Mouse (Mus musculus) liver, postnatal 0 days (tissue): ENCODE measurements at regions not wholly inside any gene's neighbourhood (a gene's known extent, or its start where the extent isn't known, plus 50 kb on each side); places are given as distances from the start of the nearest gene placed in this dataset.

Experiments used
- CTCF ChIP-seq: sonication (generic); IDR thresholded peaks from 2 replicates; pipeline ENCODE4 v1.5.1; 2016; ENCODE audit warnings: antibody characterized with exemption, low read depth
- EP300 ChIP-seq: IDR thresholded peaks from 2 replicates; pipeline ENCODE4 v1.6.1; 2016; ENCODE audit warnings: antibody characterized with exemption, low read depth, mild to moderate bottlenecking

DNA sequence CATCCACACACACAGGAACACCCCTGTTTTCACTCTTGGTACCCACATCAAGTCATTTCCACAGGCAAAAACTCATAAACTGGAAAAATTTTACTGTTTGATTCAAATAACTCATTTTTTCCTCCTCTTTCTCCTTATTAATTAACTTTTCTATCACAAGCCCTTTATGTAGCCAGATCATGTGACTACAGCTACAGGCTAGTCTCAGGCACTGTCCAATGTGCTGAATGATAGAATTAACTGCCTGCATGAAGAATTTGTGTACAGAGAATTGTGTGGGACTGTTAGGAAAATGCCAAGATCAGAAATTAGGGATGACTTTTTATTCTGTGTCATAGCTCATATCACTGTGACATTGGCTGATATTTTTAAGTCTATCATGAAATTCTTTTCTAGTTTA lies 402.4 kb upstream of the Got2 start:
- no peak for TF ChIP-seq CTCF
- no peak for TF ChIP-seq EP300
